Mouse (Mus musculus) forebrain, postnatal 0 days (tissue): ENCODE results near the gene Slc35a2. TPM values are rescaled to one million over a fixed set of nuclear protein-coding genes. Genes with fewer than 3 reads are reported as not detected.

ENCODE experiments used
- ATAC-seq: fragments of 200-750 bp; cut with Nextera tagmentation; 2 replicates; pipeline ENCODE4 v1.8.0; 2017; ENCODE audit warnings: mild to moderate bottlenecking, moderate library complexity
- DNase-seq: peaks from one replicate; pipeline ENCODE4 v3.0.0-alpha.2; 2015
- H3K27ac ChIP-seq: fragments of 300-500 bp; sonication (generic); 2 replicates; pipeline ENCODE4 v1.5.1; 2014; ENCODE audit warnings: low read depth, mild to moderate bottlenecking, antibody characterized with exemption, low read length, moderate library complexity, mixed read lengths
- H3K27me3 ChIP-seq: fragments of 300-500 bp; sonication (generic); 2 replicates; pipeline ENCODE4 v1.6.1; 2014; ENCODE audit warnings: mild to moderate bottlenecking, low read length, mixed read lengths; ENCODE audit not compliant: insufficient read depth
- H3K36me3 ChIP-seq: fragments of 300-500 bp; sonication (generic); 2 replicates; pipeline ENCODE4 v1.6.1; 2014; ENCODE audit warnings: mild to moderate bottlenecking, moderate library complexity; ENCODE audit not compliant: insufficient read depth
- H3K4me1 ChIP-seq: fragments of 300-500 bp; sonication (generic); 2 replicates; pipeline ENCODE4 v1.6.1; 2014; ENCODE audit warnings: antibody characterized with exemption; ENCODE audit not compliant: insufficient read depth
- H3K4me2 ChIP-seq: fragments of 300-500 bp; sonication (generic); 2 replicates; pipeline ENCODE4 v1.6.1; 2014; ENCODE audit warnings: low read depth, mild to moderate bottlenecking, moderate library complexity
- H3K4me3 ChIP-seq: fragments of 300-500 bp; sonication (generic); 2 replicates; pipeline ENCODE4 v1.5.1; 2014; ENCODE audit warnings: low read depth, low read length, mixed read lengths
- H3K9ac ChIP-seq: fragments of 300-500 bp; sonication (generic); 2 replicates; pipeline ENCODE4 v1.6.1; 2014; ENCODE audit warnings: mild to moderate bottlenecking
- H3K9me3 ChIP-seq: fragments of 300-500 bp; sonication (generic); 2 replicates; pipeline ENCODE4 v1.6.1; 2016; ENCODE audit warnings: low read length
- CTCF ChIP-seq: sonication (generic); IDR thresholded peaks from 2 replicates; pipeline ENCODE4 v1.5.1; 2016; ENCODE audit warnings: antibody characterized with exemption, control low read depth, low read depth
- WGBS: fragments of 180-500 bp; shearing (Covaris S2); extraction: QIAGEN DNeasy Blood & Tissue Kit; methylation state at CpG from one replicate; pipeline ENCODE4 v1.1.7; 2014; 5-methylcytosine and 5-hydroxymethylcytosine counted together
- polyA plus RNA-seq: library from polyadenylated mRNA; unstranded; fragments of >200 nt; fragmentation: Nextera tagmentation; extraction: Ambion mirVana; gene quantifications from 2 replicates; pipeline ENCODE4 v1.2.1, GENCODE M21; 2015
- total RNA-seq: library from RNA; depleted of rRNA; stranded (reverse); fragments of >200 nt; gene quantifications from 2 replicates; pipeline ENCODE4 v1.2.3, GENCODE M21; 2014

Gene Slc35a2
- total and polyA plus RNA-seq, 2 experiments from 2014 or later: 36.3 to 40.6 TPM

DNA sequence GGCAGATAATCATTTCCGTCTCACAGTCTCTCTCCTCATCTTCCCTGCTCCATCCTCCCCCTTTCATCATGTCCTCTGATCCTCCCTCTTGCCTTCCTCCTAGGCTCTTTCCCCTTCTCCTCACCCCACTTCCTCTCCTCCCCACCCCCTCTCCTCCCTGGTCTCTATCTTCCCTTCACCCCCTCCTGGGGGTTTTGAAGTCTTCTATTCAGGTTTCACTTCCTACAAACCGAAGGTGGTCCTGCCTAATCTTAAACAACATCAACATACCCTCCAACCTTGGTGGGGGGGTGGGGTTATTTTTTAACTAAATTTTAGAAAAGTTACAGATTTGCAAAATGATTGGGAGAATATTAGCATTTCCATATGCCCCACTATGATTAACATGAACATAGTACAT is 15.3 kb upstream of the Slc35a2 start:
- Histone ChIP-seq H3K9ac (no peak overlapping the region), H3K9me3 (no peaks in the 10 kb centered on the region), H3K27me3 (no peaks in the 10 kb centered on the region), H3K4me2 (no peak overlapping the region), H3K4me1 (no peaks in the 10 kb centered on the region), H3K4me3 (no peak overlapping the region), H3K27ac (no peak overlapping the region), H3K36me3 (no peaks in the 10 kb centered on the region)
- ATAC-seq: no peak
- no peak for DNase-seq
- WGBS: 50% methylated on average over 2 of the region's 2 CpGs
- TF ChIP-seq CTCF: no peak

DNA sequence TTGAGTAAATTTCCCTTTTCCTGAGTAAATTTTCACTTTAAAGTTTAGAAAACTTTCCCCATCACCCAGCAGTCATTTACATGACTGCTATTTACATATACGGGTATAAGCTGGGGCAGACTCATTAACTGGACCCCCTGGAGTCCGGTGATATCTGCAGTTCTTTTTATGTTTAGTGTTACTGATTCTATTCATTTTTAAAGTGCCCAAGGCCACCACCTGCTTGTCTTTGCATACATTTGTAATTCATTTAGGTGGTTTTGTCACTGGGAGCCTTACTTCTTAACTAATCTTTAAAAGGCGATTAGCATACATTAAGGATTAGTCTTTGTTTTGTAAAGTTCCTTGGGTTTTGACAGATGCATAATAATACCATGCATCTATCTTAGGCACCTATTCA is 14.0 kb upstream of the Slc35a2 start:
- Histone ChIP-seq H3K9me3 (no peaks in the 10 kb centered on the region), H3K4me2 (no peak overlapping the region), H3K9ac (no peak overlapping the region), H3K4me3 (no peak overlapping the region), H3K36me3 (no peaks in the 10 kb centered on the region), H3K27ac (no peak overlapping the region), H3K4me1 (no peaks in the 10 kb centered on the region), H3K27me3 (no peaks in the 10 kb centered on the region)
- ATAC-seq (no peak), DNase-seq (no peak)
- WGBS: 21% methylated on average over 3 of the region's 3 CpGs
- TF ChIP-seq CTCF: no peak

DNA sequence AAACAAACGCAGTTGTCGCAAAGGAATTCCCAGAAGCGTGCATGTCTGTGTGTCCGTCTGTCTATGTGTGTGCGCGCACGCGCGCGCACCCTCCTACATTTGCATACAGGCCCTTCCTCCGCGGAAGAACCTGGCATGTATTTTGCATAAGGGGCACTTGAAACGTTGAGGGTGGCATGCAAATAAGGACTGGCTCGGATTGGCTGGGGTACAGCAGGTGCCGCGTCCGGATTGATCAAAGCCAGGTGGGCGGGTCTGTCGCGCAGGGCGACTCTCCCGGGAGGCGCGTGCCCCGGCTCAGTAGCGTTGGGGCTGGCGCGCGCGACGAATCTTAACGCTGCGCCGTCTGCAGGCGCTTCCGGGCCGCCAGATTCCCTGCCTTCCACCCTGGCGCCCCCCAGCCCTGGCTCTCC is 5.8 kb upstream of the Slc35a2 start, which contains the start of gene Pim2:
Pim2 (plus strand) TSS at position 256 of the 413 bp plus-strand sequence.
- Histone ChIP-seq H3K27ac (peak within 1 kb of the TSS; percentile 66), H3K4me2 (peak within 1 kb of the TSS; percentile 63), H3K9me3 (no peaks in the 10 kb centered on the region), H3K36me3 (no peaks in the 10 kb centered on the region), H3K9ac (peak within 1 kb of the TSS; percentile 55), H3K27me3 (no peaks in the 10 kb centered on the region), H3K4me1 (no peaks in the 10 kb centered on the region), H3K4me3 (peak within 1 kb of the TSS; percentile 55)
- peak; percentile 88 for DNase-seq
- 27% methylated on average over 37 of the region's 38 CpGs for WGBS
- peak; percentile 23; the same call in 1 of the 2 replicates for TF ChIP-seq CTCF
- peak; percentile 94 for ATAC-seq

DNA sequence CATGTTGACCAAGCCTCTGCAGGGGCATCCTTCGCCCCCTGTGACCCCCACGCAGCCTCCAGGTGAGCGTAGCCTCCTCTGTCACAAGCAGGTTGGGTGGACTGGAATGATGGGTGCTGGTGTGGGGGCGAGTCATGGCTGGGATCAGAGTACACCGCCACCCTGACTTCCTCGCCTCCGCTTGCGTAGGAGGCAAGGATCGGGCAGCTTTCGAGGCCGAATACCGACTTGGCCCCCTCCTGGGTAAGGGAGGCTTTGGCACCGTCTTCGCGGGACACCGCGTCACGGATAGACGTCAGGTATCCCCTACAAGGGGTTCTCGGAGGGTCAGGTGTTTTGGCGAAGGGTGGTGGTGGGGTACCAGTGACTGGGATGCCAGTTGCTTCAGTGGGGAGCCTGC is 5.3 kb upstream of the Slc35a2 start:
- Histone ChIP-seq H3K36me3 (no peaks in the 10 kb centered on the region), H3K4me1 (no peaks in the 10 kb centered on the region), H3K27me3 (no peaks in the 10 kb centered on the region), H3K9me3 (no peaks in the 10 kb centered on the region), H3K4me2 (peak overlapping the region; percentile 63), H3K4me3 (peak overlapping the region; percentile 55), H3K9ac (peak overlapping the region; percentile 55), H3K27ac (peak overlapping the region; percentile 64; the same call in 1 of the 2 replicates)
- no peak for TF ChIP-seq CTCF
- ATAC-seq (peak; percentile 12), DNase-seq (peak; percentile 22)
- 28% methylated on average over 21 of the region's 21 CpGs for WGBS

DNA sequence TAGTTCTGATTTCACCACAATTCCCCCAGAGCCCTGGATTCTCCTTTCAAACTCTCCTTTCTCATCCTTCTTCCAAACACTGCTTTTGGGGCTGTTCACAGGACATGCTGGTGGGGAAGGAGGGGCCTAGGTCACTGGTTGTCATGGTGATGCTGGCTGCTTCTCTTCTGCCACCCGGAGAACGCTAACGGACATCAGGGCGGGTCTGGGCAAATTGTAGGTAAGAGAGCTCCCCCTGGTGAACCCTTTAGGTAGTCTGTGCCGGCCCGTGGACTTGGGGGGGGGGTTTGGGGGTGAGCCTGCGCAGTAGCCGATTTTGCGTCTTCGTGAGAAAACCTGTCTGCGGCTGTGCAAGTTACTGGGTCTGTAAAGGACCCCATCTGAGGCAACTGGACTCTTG is 4.0 kb upstream of the Slc35a2 start:
- peak; percentile 47 for ATAC-seq
- Histone ChIP-seq H3K4me3 (peak overlapping the region; percentile 55), H3K36me3 (no peaks in the 10 kb centered on the region), H3K4me1 (no peaks in the 10 kb centered on the region), H3K27me3 (no peaks in the 10 kb centered on the region), H3K9me3 (no peaks in the 10 kb centered on the region), H3K4me2 (peak overlapping the region; percentile 63), H3K27ac (no peak overlapping the region), H3K9ac (peak overlapping the region; percentile 18; the same call in 1 of the 2 replicates)
- WGBS: 29% methylated on average over 11 of the region's 11 CpGs
- peak; percentile 75 for DNase-seq
- TF ChIP-seq CTCF: peak; percentile 64

DNA sequence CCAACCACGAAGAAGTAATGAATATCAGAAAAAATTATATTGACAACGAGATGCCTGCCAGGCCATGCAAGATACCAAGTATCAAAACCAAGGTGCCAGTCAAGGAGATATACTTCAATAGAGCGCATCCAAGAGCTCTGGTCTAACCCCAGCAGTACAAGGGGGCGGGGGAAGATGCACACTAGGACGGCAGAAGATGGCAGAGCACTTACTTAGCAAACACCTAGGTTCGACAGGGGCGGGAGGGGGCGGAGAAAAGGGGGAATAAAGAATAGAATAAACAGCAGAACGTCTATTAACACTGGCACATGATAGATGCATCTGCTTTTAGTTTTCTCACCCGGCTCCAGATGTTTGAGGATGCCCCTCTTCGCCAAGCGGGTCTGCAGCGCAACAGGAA is 14.4 kb downstream of the Slc35a2 start:
- 42% methylated on average over 13 of the region's 13 CpGs for WGBS

DNA sequence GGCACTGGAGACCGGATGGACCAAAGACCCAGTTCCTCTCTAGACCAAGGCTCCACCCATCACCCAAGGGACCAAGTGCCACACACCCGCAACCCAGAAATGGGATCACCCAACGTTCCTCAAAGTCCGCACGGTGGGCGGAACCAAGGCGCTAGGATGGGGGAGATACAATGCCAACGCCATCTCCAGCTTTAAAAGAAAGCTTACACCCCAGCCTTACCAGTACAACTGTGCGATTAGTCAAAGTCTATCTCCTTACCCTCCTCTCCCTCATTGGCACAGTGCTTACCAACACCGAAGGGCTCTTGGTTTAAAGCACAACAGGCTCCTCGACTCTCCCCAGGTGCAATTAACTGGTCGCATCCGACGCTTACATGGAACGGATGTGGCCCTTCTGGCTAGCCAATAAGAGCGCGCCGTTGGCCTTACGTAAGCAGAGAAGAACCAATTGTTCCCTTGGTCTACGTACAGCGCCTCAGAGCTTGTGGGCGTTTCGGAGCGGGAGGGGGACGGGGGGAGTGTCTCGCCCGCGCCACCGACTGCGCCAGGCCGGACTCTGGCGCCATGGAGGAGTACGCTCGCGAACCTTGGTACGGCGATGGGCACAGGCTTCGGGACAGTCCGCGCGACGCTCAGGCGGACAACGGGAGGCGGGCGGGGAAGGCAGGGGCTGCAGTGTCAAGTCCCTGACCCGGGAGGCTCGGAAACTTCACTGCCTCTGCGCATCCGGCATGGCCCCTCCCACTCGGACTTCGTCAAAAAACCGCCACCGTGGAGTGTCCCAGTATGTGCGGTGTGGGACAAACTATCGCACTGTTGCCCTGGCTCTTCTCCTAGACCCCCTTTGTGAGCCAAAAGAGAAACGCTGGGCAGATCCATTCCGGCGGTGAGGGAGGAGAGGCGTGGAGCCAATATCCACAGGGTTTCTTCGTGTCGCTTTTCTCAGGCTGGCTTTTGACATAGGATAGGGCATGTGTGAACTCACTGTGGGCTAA is 15.3 kb downstream of the Slc35a2 start, which contains the start of the genes Pqbp1 and Timm17b:
Pqbp1 (minus strand) TSS at position 390 of the 995 bp plus-strand sequence.
Timm17b (plus strand) TSS at position 478 of the 995 bp plus-strand sequence.
- peaks cover 3% of the 10 kb centered on the region; the same call in 1 of the 2 replicates for H3K36me3 ChIP-seq
- H3K4me1 ChIP-seq: no peaks in the 10 kb centered on the region
- H3K4me3 ChIP-seq: peak within 1 kb of the TSS; percentile 51
- peak within 1 kb of the TSS; percentile 60 for H3K9ac ChIP-seq
- peak within 1 kb of the TSS; percentile 54 for H3K4me2 ChIP-seq
- no peaks in the 10 kb centered on the region for H3K9me3 ChIP-seq
- DNase-seq (peak; percentile 95), ATAC-seq (peak; percentile 99)
- peak within 1 kb of the TSS; percentile 86 for H3K27ac ChIP-seq
- TF ChIP-seq CTCF: no peak
- 20% methylated on average over 61 of the region's 62 CpGs for WGBS
- H3K27me3 ChIP-seq: no peaks in the 10 kb centered on the region

More for the DNA sequence above, 14.4 kb downstream of the Slc35a2 start:
- no peak for ATAC-seq
- peak overlapping the region; percentile 60 for H3K9ac ChIP-seq
- H3K4me2 ChIP-seq: peak overlapping the region; percentile 54
- no peaks in the 10 kb centered on the region for H3K27me3 ChIP-seq
- H3K27ac ChIP-seq: no peak overlapping the region
- H3K9me3 ChIP-seq: no peaks in the 10 kb centered on the region
- no peak for DNase-seq
- TF ChIP-seq CTCF: no peak
- peak overlapping the region; percentile 51 for H3K4me3 ChIP-seq
- no peaks in the 10 kb centered on the region for H3K4me1 ChIP-seq
- H3K36me3 ChIP-seq: peaks cover 3% of the 10 kb centered on the region; the same call in 1 of the 2 replicates
